Mouse (Mus musculus) ES-E14 (cell line): ENCODE results near the gene Spata5. TPM values are rescaled to one million over a fixed set of nuclear protein-coding genes. Genes with fewer than 3 reads are reported as not detected.

Experiments
- DNase-seq: peaks from one replicate; pipeline ENCODE4 v3.0.0-alpha.2; 2013; ENCODE audit warnings: low read depth, low spot score
- H3K27ac ChIP-seq: 2 replicates; pipeline ENCODE4 v1.5.1; 2012; ENCODE audit warnings: low read depth, mild to moderate bottlenecking, low read length, moderate library complexity, mixed read lengths; ENCODE audit not compliant: poor library complexity, insufficient read depth, severe bottlenecking
- H3K36me3 ChIP-seq: 2 replicates; pipeline ENCODE4 v1.6.1; 2012; ENCODE audit warnings: mild to moderate bottlenecking, low read length, moderate library complexity, mixed read lengths; ENCODE audit not compliant: control insufficient read depth, poor library complexity, insufficient read depth, severe bottlenecking
- H3K4me1 ChIP-seq, 2 experiments: fragments of 150-350 bp in 1 of 2; sonication (generic) in 1 of 2; 2 replicates each; pipeline ENCODE4 v1.6.1; 2012; ENCODE audit warnings: low read length in 2 of 2, mild to moderate bottlenecking in 1 of 2, mixed read lengths in 1 of 2; ENCODE audit not compliant: control insufficient read depth in 2 of 2, insufficient read depth in 2 of 2, poor library complexity in 1 of 2
- H3K4me3 ChIP-seq, 2 experiments: fragments of 150-350 bp in 1 of 2; sonication (generic) in 1 of 2; 2 replicates each; pipeline ENCODE4 v1.5.1; 2012; ENCODE audit warnings: low read length in 2 of 2, low read depth in 1 of 2, mild to moderate bottlenecking in 1 of 2, mixed read lengths in 1 of 2; ENCODE audit not compliant: insufficient read depth in 1 of 2, poor library complexity in 1 of 2, severe bottlenecking in 1 of 2
- H3K9ac ChIP-seq: 2 replicates; pipeline ENCODE4 v1.6.1; 2012; ENCODE audit warnings: low read depth, mild to moderate bottlenecking, low read length, mixed read lengths; ENCODE audit not compliant: poor library complexity, insufficient read depth, severe bottlenecking
- H3K9me3 ChIP-seq: fragments of 150-350 bp; sonication (generic); 2 replicates; pipeline ENCODE4 v1.6.1; 2012; ENCODE audit warnings: low read depth, mild to moderate bottlenecking, low read length; ENCODE audit not compliant: control insufficient read depth, insufficient read depth
- CHD2 ChIP-seq: IDR thresholded peaks from 2 replicates; pipeline ENCODE4 v1.6.1; 2014; ENCODE audit warnings: mild to moderate bottlenecking, low read depth, low read length, inconsistent platforms
- HCFC1 ChIP-seq: IDR thresholded peaks from 2 replicates; pipeline ENCODE4 v1.6.1; 2012; ENCODE audit warnings: low read length, inconsistent platforms, borderline replicate concordance; ENCODE audit not compliant: insufficient read depth
- MAFK ChIP-seq: IDR thresholded peaks from 2 replicates; pipeline ENCODE4 v1.6.1; 2014; ENCODE audit warnings: mild to moderate bottlenecking, low read depth, low read length, inconsistent platforms; ENCODE audit not compliant: insufficient read depth
- ZC3H11A ChIP-seq: IDR thresholded peaks from 2 replicates; pipeline ENCODE4 v1.6.1; 2012; ENCODE audit warnings: low read depth, mild to moderate bottlenecking, inconsistent platforms, low read length, borderline replicate concordance
- ZNF384 ChIP-seq: IDR thresholded peaks from 2 replicates; pipeline ENCODE4 v1.6.1; 2012; ENCODE audit warnings: low read depth, low read length, inconsistent platforms
- in situ Hi-C, 2 experiments: fragments of 600-800 bp; cut with MboI; formaldehyde crosslinking; loops; one replicate each; pipeline ENCODE4 v1.15.1; 2025; ENCODE audit warnings: low sequenced_read_pairs in 2 of 2, inconsistent platforms in 1 of 2; ENCODE audit not compliant: unreplicated experiment in 2 of 2
- total RNA-seq: library from RNA; depleted of rRNA; stranded (reverse); fragments of 300-350 nt; gene quantifications from 2 replicates; pipeline ENCODE4 v1.2.3, GENCODE M21; 2012

Spata5 gene
- total RNA-seq, 1 experiment = 54.3 TPM

- Histone ChIP-seq H3K9me3 (no peaks in the 10 kb centered on the region), H3K4me3 (no peak overlapping the region), H3K4me1 (no peaks in the 10 kb centered on the region), H3K9ac (no peak overlapping the region), H3K27ac (no peak overlapping the region), H3K36me3 (no peaks in the 10 kb centered on the region)
- in situ Hi-C loops = no loop called here
- DNase-seq = no peak
- TF ChIP-seq CHD2 = no peak
- no peak for TF ChIP-seq ZNF384
- TF ChIP-seq ZC3H11A = no peak
- TF ChIP-seq HCFC1 = no peak
- TF ChIP-seq MAFK = peak; percentile 88
Observed at GRCm38 (mm10) chr3:37510055-37511032, 90.6 kb downstream of the Spata5 start.

- no peaks in the 10 kb centered on the region for H3K9me3 ChIP-seq
- DNase-seq = peak; percentile 47
- TF ChIP-seq CHD2 (no peak), ZC3H11A (peak; percentile 10; the same call in 1 of the 2 replicates)
- H3K4me3 ChIP-seq = no peak overlapping the region
- H3K9ac ChIP-seq = no peak overlapping the region
- H3K27ac ChIP-seq = no peak overlapping the region
- H3K36me3 ChIP-seq = no peaks in the 10 kb centered on the region
- in situ Hi-C loops = no loop called here
- H3K4me1 ChIP-seq = no peaks in the 10 kb centered on the region
Observed at GRCm38 (mm10) chr3:37515485-37515884, 95.8 kb downstream of the Spata5 start.

DNA sequence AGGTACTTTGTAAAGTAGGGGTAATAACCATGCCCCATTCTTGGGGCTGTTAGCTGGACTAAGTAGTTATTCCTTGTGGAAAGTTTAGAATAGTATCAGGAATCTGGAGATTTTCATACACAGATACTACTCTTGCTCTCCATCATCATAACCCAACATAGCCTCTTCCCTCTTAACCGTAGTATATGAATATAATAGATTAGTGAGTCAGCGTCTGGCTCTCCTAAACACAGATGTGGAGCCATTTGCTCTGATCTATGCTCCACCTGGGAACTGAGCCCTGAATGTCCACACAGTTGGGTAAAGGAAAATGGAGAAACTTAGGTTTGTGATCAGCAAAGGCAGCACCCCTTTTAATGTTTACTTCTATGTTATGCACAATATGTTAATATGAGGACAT is 96.7 kb downstream of the Spata5 start:
- in situ Hi-C loops = no loop called here
- H3K4me3 ChIP-seq = no peak overlapping the region
- no peak overlapping the region for H3K27ac ChIP-seq
- no peaks in the 10 kb centered on the region for H3K36me3 ChIP-seq
- no peak for TF ChIP-seq ZNF384
- no peak for TF ChIP-seq HCFC1
- no peak for TF ChIP-seq CHD2
- TF ChIP-seq MAFK = no peak
- TF ChIP-seq ZC3H11A = no peak
- no peak overlapping the region for H3K9ac ChIP-seq
- H3K4me1 ChIP-seq = no peaks in the 10 kb centered on the region
- no peaks in the 10 kb centered on the region for H3K9me3 ChIP-seq
- DNase-seq = no peak

DNA sequence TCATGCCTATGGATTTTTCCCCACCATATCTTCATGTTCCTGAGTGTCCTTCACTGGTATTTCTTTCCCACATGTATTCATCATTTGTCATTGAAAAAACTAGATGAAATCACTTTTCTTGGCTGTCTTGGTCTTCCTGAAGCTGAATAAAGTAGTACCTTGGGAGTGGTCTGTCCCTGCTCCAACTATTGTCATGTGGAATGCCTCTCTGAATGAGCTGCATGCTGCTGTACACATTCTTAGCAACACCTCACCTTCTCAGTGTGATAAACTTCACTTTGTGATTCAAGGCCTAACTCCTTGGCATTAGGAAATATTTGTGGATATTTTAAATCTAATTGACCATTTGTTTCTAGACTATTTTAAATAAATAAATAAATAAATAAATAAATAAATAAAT is 98.9 kb downstream of the Spata5 start:
- in situ Hi-C loops = no loop called here
- Histone ChIP-seq H3K27ac (no peak overlapping the region), H3K9ac (no peak overlapping the region), H3K4me1 (no peaks in the 10 kb centered on the region), H3K9me3 (no peaks in the 10 kb centered on the region), H3K4me3 (no peak overlapping the region), H3K36me3 (no peaks in the 10 kb centered on the region)
- TF ChIP-seq HCFC1 = no peak
- no peak for TF ChIP-seq ZC3H11A
- no peak for TF ChIP-seq MAFK
- TF ChIP-seq ZNF384 = no peak
- no peak for TF ChIP-seq CHD2
- no peak for DNase-seq
